Mouse (Mus musculus): ENCODE measurements around the gene Papss2. TPM values are rescaled to one million over a fixed set of nuclear protein-coding genes. Genes with fewer than 3 reads are reported as not detected.

Papss2 gene
- total RNA-seq, 2 experiments from 2014 or later: 14.5 to 15.4 TPM

DNA sequence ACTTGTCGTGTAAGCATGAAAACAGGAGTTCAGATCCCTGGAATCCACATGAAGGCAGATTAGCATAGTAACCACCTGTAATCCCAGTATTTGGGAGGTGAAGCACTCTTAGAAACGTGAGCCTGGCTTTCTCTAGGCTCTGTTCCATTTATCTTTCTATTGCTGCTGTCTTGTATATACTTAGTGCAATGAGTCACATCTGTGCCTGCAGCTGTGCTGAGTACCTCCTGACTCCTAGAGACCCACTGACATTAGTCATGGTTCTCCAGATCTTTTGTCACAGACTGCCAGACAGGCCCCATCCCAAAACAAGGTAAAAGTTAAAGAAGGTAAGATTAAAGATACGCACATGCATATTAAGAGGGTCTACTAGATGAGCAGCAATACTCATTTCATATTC lies 106.6 kb downstream of the Papss2 start:
- no peak for DNase-seq (ENCODE audit: low spot score in 2 of 2)

DNA sequence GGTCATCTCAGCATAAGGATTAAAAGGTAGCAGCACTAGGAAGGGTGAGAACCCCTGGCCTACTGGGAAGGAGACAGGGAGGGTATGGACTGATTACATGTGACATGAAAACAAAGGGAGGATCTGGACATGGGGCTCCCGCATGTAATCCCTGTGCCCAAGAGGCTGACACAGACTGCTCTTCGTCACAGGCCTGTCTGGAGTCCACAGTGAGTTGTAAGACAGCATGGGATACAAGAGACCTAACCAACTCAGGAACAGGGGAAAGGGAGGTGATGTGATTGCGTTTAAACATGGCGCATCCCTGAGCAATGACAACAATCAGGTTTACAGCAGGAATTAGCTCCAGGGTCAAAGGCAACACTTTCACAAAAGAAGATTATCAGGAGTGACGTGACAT lies 113.4 kb downstream of the Papss2 start:
- DNase-seq (ENCODE audit: low spot score in 2 of 2): no peak

DNA sequence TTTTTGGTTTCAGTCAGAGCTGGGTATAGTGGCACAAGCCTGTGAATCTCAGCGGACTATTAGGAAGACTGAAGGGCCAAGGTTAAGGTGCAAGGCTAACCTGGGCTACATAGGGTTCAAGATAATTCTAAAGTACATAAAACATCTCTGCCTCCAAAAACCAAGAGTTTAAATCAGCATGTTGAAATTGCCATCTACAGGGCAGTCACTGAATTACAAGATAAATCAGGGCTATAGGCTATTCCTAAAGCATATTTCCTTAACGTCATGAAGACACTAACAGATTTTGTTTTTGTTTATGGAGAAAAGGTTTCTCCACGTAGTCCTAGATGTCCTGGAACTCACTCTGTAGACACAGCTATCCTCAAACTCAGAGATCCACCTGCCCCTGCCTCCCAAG lies 114.7 kb downstream of the Papss2 start:
- no peak for DNase-seq (ENCODE audit: low spot score in 2 of 2)

DNA sequence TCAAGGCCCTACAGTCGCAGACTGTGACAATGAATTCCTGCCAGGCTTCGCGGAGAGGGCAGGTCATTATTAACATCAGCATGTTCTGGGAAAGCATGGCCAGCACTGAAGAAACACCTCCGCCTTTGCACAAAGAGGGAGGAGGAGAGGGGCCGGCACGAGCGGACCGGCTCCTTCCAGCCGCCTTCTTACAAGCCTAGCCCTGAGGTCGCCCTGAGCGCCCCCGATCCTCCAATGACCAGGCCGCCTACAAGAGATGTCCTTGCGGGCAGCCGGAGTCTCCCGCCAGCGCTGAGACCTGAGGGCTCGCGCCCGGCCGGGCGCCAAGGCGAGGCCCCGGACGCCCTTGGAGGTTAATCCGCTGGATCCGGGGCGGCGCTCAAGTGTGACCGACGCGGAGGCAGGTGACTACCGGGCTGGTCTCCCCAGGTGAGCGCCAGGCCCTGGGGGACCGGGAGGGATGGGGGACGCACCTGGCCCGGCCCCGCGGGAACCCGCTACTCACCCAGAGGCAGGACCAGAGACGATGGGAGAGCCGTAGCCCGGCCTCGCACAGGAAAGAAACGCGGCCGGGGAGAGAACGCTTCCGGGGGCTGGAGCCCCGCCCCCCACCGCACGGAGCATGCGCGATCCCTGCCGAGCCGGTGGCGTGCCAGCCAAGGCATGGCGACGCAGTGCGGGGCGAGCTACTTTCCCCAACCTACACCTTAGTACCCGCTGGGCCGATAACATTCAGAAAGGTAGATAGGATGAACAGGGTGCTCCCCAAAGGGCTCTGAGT lies 116.4 kb downstream of the Papss2 start:
- peak; percentile 90 to 91 for DNase-seq (ENCODE audit: low spot score in 2 of 2)

DNA sequence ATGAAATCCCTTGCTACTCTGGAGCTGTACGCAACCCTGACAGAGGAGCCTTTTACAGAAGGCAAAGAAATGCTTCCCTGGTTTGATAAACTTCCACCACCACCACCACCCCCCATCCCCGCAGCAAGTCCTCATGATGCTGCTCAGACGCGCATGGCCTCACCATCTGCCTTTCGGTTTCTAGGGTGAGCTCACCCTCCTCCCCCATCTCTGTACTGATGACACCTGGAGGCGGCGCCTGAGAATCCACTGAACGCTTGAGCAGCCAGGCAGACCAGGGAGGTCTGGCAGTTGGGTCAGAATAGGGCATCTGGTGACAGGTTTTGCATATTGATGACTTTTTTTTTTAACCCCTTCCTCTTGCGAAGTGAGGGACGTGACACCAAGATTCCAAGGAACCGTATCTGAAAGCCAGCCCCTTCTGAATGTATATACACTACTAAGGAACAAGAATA lies 117.0 kb downstream of the Papss2 start:
- peak; percentile 18 to 44 for DNase-seq (ENCODE audit: low spot score in 2 of 2)

DNA sequence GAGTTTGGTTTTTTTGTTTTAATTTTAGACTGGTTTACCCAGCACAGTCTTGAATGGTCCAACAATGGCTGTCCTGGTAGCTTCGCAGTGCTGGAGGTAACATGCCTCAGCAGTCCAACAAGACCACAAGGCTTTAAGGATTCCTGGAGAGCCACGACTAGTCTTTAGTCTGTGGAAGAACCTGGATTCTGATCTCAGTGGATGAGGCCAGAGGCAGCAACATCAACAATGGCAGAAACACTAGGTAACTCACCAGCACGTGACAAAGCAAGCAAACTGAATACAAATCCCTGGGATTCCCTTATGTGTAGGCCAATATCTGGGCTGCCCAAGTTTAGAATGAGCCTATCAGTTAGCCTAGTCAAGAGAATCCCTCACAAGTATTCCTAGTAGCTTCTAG lies 117.9 kb downstream of the Papss2 start:
- DNase-seq (ENCODE audit: low spot score in 2 of 2): no peak

DNA sequence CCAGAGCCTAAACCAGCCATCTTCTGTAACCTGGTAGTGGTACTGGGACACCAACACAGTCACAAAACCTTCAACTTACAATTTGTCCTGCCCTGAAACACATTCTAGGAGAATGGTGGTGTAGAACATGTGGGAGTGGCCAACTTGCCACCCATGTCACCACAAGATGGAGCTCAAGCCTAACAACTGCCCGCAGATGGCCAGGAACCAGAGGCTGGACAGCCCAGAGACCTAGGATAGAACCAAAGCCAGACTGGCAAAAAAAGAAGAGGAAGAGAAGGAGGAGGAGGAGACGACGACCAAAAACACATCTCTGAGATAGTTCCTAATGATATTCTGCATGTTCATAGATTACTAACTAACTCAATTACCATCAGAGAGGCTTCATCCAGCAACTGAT lies 119.6 kb downstream of the Papss2 start:
- peak; percentile 48 to 66 for DNase-seq (ENCODE audit: low spot score in 2 of 2)

DNA sequence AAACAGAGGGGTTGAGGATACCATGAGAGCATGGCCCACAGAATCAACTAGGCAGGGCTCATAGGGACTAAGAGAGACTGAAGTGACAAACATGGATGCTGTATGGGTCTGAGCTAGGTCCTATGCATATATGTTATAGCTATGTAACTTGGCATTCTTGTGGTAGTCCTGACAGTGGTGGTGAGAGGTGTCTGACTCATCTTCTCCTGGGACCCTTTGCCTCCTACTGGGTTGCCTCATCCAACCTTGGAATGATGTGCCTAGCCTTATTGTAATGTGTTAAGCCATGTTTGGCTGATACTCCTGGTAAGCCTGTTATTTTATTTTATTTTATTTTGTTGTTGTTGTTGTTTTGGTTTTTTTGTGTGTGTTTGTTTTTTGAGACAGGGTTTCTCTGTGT lies 120.1 kb downstream of the Papss2 start:
- no peak for DNase-seq (ENCODE audit: low spot score in 2 of 2)

Other genes starting within 250 kb of the Papss2 start
- gene Sgms1, start 206.1 kb upstream of the Papss2 start, total RNA-seq (2021): 10 to 100 TPM; 62.4 to 73.1 TPM
- gene Rpl9-ps6, start 129.2 kb upstream of the Papss2 start, total RNA-seq (2021): 10 to 100 TPM; 51.0 to 54.2 TPM
- 10 to 100 TPM; 30.4 to 31.8 TPM for gene Minpp1, start 110.0 kb upstream of the Papss2 start, total RNA-seq (2021)
- 10 to 100 TPM; 40.5 to 44.7 TPM for gene Atad1, start 144.0 kb downstream of the Papss2 start, total RNA-seq (2021)
- 10 to 100 TPM; 41.7 to 48.4 TPM for gene Pten, start 161.7 kb downstream of the Papss2 start, total RNA-seq (2021)